Comparison of ENCODE assay signal across 22 mouse cellular contexts in genomic region chr5:52366661-52367060, GRCm38 (mm10). TPM values are rescaled to one million over a fixed set of nuclear protein-coding genes. Genes with fewer than 3 reads are reported as not detected.
"Had no signal": no experiment of that assay in that cellular context is flagged by ENCODE, and none has a peak within 500 bp of the region (broad histone marks: within the 10 kb centered on the region; RNA-seq: fewer than 3 reads in every experiment).

No protein-coding gene starts in this region.

- ATAC-seq: liver, postnatal 0 days; lung, postnatal 0 days; midbrain, embryonic 15.5 days had no signal

- H3K4me3 ChIP-seq: layer of hippocampus, adult 2 months; midbrain, embryonic 12.5 days; midbrain, embryonic 15.5 days; myocyte; neural tube, embryonic 13.5 days; stomach, embryonic 15.5 days had no signal

- DNase-seq: kidney, adult 18-20 months; kidney, adult 9 months; kidney, postnatal 14 days; kidney, postnatal 4 days; liver, postnatal 0 days; lung, embryonic 14.5 days; retina, postnatal 1 day; right cerebral cortex, postnatal 25 days; spleen, adult 18-20 months; thymus, postnatal 25 days had no signal

- H3K27ac ChIP-seq: liver, embryonic 14.5 days; macrophage; midbrain, embryonic 12.5 days; midbrain, embryonic 15.5 days; neural tube, embryonic 13.5 days; stomach, embryonic 15.5 days had no signal

RNA-seq across cellular contexts. Expression of gene Sod3, which starts 3.1 kb away (rescaled TPM):
- total RNA-seq: megakaryocyte-erythroid progenitor cell, adult 5-6 weeks; monocyte, adult 5-6 weeks; neutrophil, adult 5-6 weeks had no signal
